Mouse (Mus musculus): ENCODE data around the gene Serpinb1a.
A peak's percentile ranks its signal among the peaks of the same experiment; 100 is the strongest.

Serpinb1a gene

GRCm38 (mm10) chr13:32833237-32833636 is 17.7 kb downstream of the Serpinb1a start:
- DNase-seq = no peak

- peak; percentile 19 to 28 for DNase-seq
Observed at GRCm38 (mm10) chr13:32832776-32833175, 18.2 kb downstream of the Serpinb1a start.

- DNase-seq = peak; percentile 11 to 18
Observed at GRCm38 (mm10) chr13:32831505-32832273, 19.3 kb downstream of the Serpinb1a start.

GRCm38 (mm10) chr13:32828886-32829285 is 22.1 kb downstream of the Serpinb1a start:
- DNase-seq = no peak

- peak; percentile 39 to 70 for DNase-seq
Observed at GRCm38 (mm10) chr13:32827951-32828350, 23.0 kb downstream of the Serpinb1a start.

GRCm38 (mm10) chr13:32827111-32827822 is 23.7 kb downstream of the Serpinb1a start:
- no peak for DNase-seq

- no peak for DNase-seq
Observed at GRCm38 (mm10) chr13:32825546-32825945, 25.4 kb downstream of the Serpinb1a start.

- no peak for DNase-seq
Observed at GRCm38 (mm10) chr13:32824377-32825330, 26.3 kb downstream of the Serpinb1a start.

- no peak for DNase-seq
Observed at GRCm38 (mm10) chr13:32823126-32823525, 27.9 kb downstream of the Serpinb1a start.

GRCm38 (mm10) chr13:32821671-32822070 is 29.3 kb downstream of the Serpinb1a start:
- peak in 1 of 2 experiments; percentile 20 for DNase-seq

GRCm38 (mm10) chr13:32819926-32820325 is 31.1 kb downstream of the Serpinb1a start:
- no peak for DNase-seq

- no peak for DNase-seq
Observed at GRCm38 (mm10) chr13:32819241-32819640, 31.7 kb downstream of the Serpinb1a start.

- DNase-seq = no peak
Observed at GRCm38 (mm10) chr13:32807624-32808023, 43.4 kb downstream of the Serpinb1a start.

- peak in 1 of 2 experiments; percentile 25 for DNase-seq
Observed at GRCm38 (mm10) chr13:32806820-32807219, 44.2 kb downstream of the Serpinb1a start.

GRCm38 (mm10) chr13:32803701-32804345 is 47.2 kb downstream of the Serpinb1a start:
- DNase-seq = no peak

- peak; percentile 60 to 67 for DNase-seq
Observed at GRCm38 (mm10) chr13:32802259-32803081, 48.5 kb downstream of the Serpinb1a start, which contains the start of gene D930007J09Rik. Gene D930007J09Rik (minus strand): TSS chr13:32802849.

GRCm38 (mm10) chr13:32801693-32802221 is 49.2 kb downstream of the Serpinb1a start, which contains the start of gene Wrnip1:
Gene Wrnip1 (plus strand): TSS chr13:32802038.
- DNase-seq = peak; percentile 96 to 99

GRCm38 (mm10) chr13:32800859-32801258 is 50.1 kb downstream of the Serpinb1a start:
- peak in 1 of 2 experiments; percentile 26 for DNase-seq

- DNase-seq = no peak
Observed at GRCm38 (mm10) chr13:32799131-32799530, 51.9 kb downstream of the Serpinb1a start.

GRCm38 (mm10) chr13:32797085-32797484 is 53.9 kb downstream of the Serpinb1a start:
- DNase-seq = no peak

GRCm38 (mm10) chr13:32795166-32795565 is 55.8 kb downstream of the Serpinb1a start:
- no peak for DNase-seq
